In genomic region chr8:90353960-90354540, GRCm38 (mm10) we compare ENCODE assay signal across 17 mouse cellular contexts. TPM values are rescaled to one million over a fixed set of nuclear protein-coding genes. Genes with fewer than 3 reads are reported as not detected.
DNase-seq lines count a peak whose midpoint lies in the region; ATAC-seq lines count a peak whose summit lies in the region.
"Had no signal": no experiment of that assay in that cellular context is flagged by ENCODE, and none has a peak within 500 bp of the region (broad histone marks: within the 10 kb centered on the region; RNA-seq: fewer than 3 reads in every experiment).

No protein-coding gene starts in this region.

- H3K4me3 ChIP-seq in hindbrain, embryonic 14.5 days (replicated peaks; ENCODE audit: low read length), result no peak overlapping the region
- no peak overlapping the region for H3K4me3 ChIP-seq in intestine, embryonic 16.5 days (ENCODE audit: low read length)
- H3K4me3 ChIP-seq in limb, embryonic 10.5 days, result no peak overlapping the region
- H3K4me3 ChIP-seq: embryonic facial prominence, embryonic 13.5 days; liver, embryonic 13.5 days had no signal

- peaks cover 20% of the 10 kb centered on the region for H3K4me1 ChIP-seq in hindbrain, embryonic 14.5 days (replicated peaks; ENCODE audit: control insufficient read depth, insufficient read depth, low read length)
- H3K4me1 ChIP-seq in intestine, embryonic 16.5 days (ENCODE audit: control insufficient read depth, insufficient read depth, low read length), result no peaks in the 10 kb centered on the region
- peaks cover under 1% of the 10 kb centered on the region; the same call in 1 of the 2 replicates for H3K4me1 ChIP-seq in limb, embryonic 10.5 days
- H3K4me1 ChIP-seq: liver, embryonic 13.5 days had no signal

- no peaks in the 10 kb centered on the region for H3K27me3 ChIP-seq in hindbrain, embryonic 14.5 days (ENCODE audit: control insufficient read depth, insufficient read depth, low read length)
- no peaks in the 10 kb centered on the region for H3K27me3 ChIP-seq in intestine, embryonic 16.5 days (replicated peaks; ENCODE audit: control insufficient read depth, insufficient read depth, low read length)
- peaks cover 22% of the 10 kb centered on the region for H3K27me3 ChIP-seq in limb, embryonic 10.5 days (ENCODE audit: low read depth, poor library complexity, severe bottlenecking)
- H3K27me3 ChIP-seq: CH12.LX had no signal

- WGBS in hindbrain, embryonic 14.5 days, result 15% methylated on average over 16 of the region's 16 CpGs
- 66% methylated on average over 16 of the region's 16 CpGs for WGBS in intestine, embryonic 16.5 days
- WGBS in limb, embryonic 10.5 days, result 78% methylated on average over 16 of the region's 16 CpGs

- no peak for ATAC-seq in hindbrain, embryonic 14.5 days (ENCODE audit: low FRiP score)
- ATAC-seq in intestine, embryonic 16.5 days, result no peak

- peak overlapping the region; percentile 27; the same call in 1 of the 2 replicates for H3K27ac ChIP-seq in hindbrain, embryonic 14.5 days
- H3K27ac ChIP-seq in intestine, embryonic 16.5 days (ENCODE audit: low read length), result no peak overlapping the region
- H3K27ac ChIP-seq in limb, embryonic 10.5 days, result no peak overlapping the region
- H3K27ac ChIP-seq: embryonic facial prominence, embryonic 13.5 days; liver, embryonic 13.5 days had no signal

- H3K4me2 ChIP-seq in hindbrain, embryonic 14.5 days (replicated peaks), result no peak overlapping the region; the same call in 1 of the 2 replicates
- no peak overlapping the region for H3K4me2 ChIP-seq in intestine, embryonic 16.5 days (ENCODE audit: low read depth, low read length)
- H3K4me2 ChIP-seq: embryonic facial prominence, embryonic 13.5 days; liver, embryonic 13.5 days had no signal

- no peaks in the 10 kb centered on the region for H3K9me3 ChIP-seq in hindbrain, embryonic 14.5 days (ENCODE audit: control insufficient read depth, low read length)
- H3K9me3 ChIP-seq in intestine, embryonic 16.5 days (ENCODE audit: control insufficient read depth, low read length), result no peaks in the 10 kb centered on the region
- H3K9me3 ChIP-seq in limb, embryonic 10.5 days (replicated peaks), result no peaks in the 10 kb centered on the region
- H3K9me3 ChIP-seq: embryonic facial prominence, embryonic 13.5 days; liver, embryonic 13.5 days had no signal

- no peaks in the 10 kb centered on the region for H3K36me3 ChIP-seq in hindbrain, embryonic 14.5 days (replicated peaks; ENCODE audit: control insufficient read depth, insufficient read depth)
- no peaks in the 10 kb centered on the region for H3K36me3 ChIP-seq in intestine, embryonic 16.5 days (ENCODE audit: control insufficient read depth, insufficient read depth, low read length)
- H3K36me3 ChIP-seq in limb, embryonic 10.5 days, result no peaks in the 10 kb centered on the region
- H3K36me3 ChIP-seq: embryonic facial prominence, embryonic 13.5 days; liver, embryonic 13.5 days had no signal

- H3K9ac ChIP-seq in hindbrain, embryonic 14.5 days, result no peak overlapping the region
- H3K9ac ChIP-seq in intestine, embryonic 16.5 days (ENCODE audit: low read depth, low read length), result no peak overlapping the region
- H3K9ac ChIP-seq: embryonic facial prominence, embryonic 13.5 days; liver, embryonic 13.5 days had no signal

- DNase-seq in cerebellum, postnatal 10 days, result peak; percentile 20 to 44
- DNase-seq in cerebellum, adult 9-11 months, result no peak
- DNase-seq in Muller cell, postnatal 12 days (ENCODE audit: inconsistent ontology term), result peak; percentile 48
- DNase-seq in hindbrain, embryonic 14.5 days (ENCODE audit: low spot score), result no peak
- peak; percentile 41 for DNase-seq in neural tube, embryonic 10.5 days (ENCODE audit: extremely low spot score, low spot score)
- DNase-seq in adrenal gland, postnatal 14 days, result no peak
- DNase-seq in limb, embryonic 10.5 days (ENCODE audit: low spot score), result no peak
- DNase-seq: cerebellum, adult 9-10 months; gastrocnemius, postnatal 36 days; kidney, postnatal 10 days; layer of hippocampus, adult 9-11 months; liver, embryonic 13.5 days; lung, postnatal 10 days; right cerebral cortex, postnatal 4 days had no signal

RNA-seq across cellular contexts. Expression of gene Tox3, which starts 5.9 kb away (rescaled TPM):
- 28.0 and 28.4 TPM in 2 replicates for polyA plus RNA-seq in hindbrain, embryonic 14.5 days (2014; fragmentation: Nextera tagmentation; extraction: Ambion mirVana)
- polyA plus RNA-seq in intestine, embryonic 16.5 days (2015; fragmentation: Nextera tagmentation; extraction: Ambion mirVana), result 1.8 and 2.0 TPM in 2 replicates
- total RNA-seq in adrenal gland, postnatal 14 days (2021), result 3.6 and 5.4 TPM in 2 replicates
- polyA plus RNA-seq in limb, embryonic 10.5 days (2016; fragmentation: Nextera tagmentation; extraction: Ambion mirVana), result 4.4 and 4.6 TPM in 2 replicates
- total RNA-seq: CH12.LX had no signal

Comparison
In these comparisons a context has a peak if more than half of its experiments do, and no peak if none do; other contexts are left out.
1. DNase-seq: peak in cerebellum, postnatal 10 days (2 of 2), Muller cell, postnatal 12 days (single experiment) and neural tube, embryonic 10.5 days (single experiment); none in cerebellum, adult 9-11 months (single experiment), hindbrain, embryonic 14.5 days (single experiment), adrenal gland, postnatal 14 days (single experiment) and limb, embryonic 10.5 days (single experiment).